20 mouse cellular contexts compared by ENCODE assay signal in genomic region chr14:36696993-36697392, GRCm38 (mm10).
"Had no signal": no experiment of that assay in that cellular context is flagged by ENCODE, and none has a peak within 500 bp of the region (broad histone marks: within the 10 kb centered on the region; RNA-seq: fewer than 3 reads in every experiment).

No protein-coding gene starts in this region.

- H3K27me3 ChIP-seq: limb, embryonic 13.5 days; liver, embryonic 13.5 days; midbrain, embryonic 15.5 days; neural tube, embryonic 12.5 days; neural tube, embryonic 15.5 days had no signal

- H3K9me3 ChIP-seq: limb, embryonic 10.5 days; limb, embryonic 13.5 days; liver, embryonic 13.5 days; midbrain, embryonic 12.5 days; midbrain, embryonic 15.5 days; neural tube, embryonic 12.5 days; neural tube, embryonic 15.5 days had no signal

- H3K9ac ChIP-seq: limb, embryonic 13.5 days; liver, embryonic 13.5 days; lung, embryonic 14.5 days; midbrain, embryonic 12.5 days; midbrain, embryonic 15.5 days; neural tube, embryonic 12.5 days; neural tube, embryonic 15.5 days had no signal

- DNase-seq: kidney, adult 9 months; kidney, postnatal 25 days; layer of hippocampus, adult 9-11 months; liver; liver, embryonic 13.5 days; lung, embryonic 14.5 days; right cerebral cortex, postnatal 25 days; spleen, adult 18-20 months; thymus, adult 18-20 months; thymus, postnatal 36 days had no signal

- H3K27ac ChIP-seq: kidney, postnatal 0 days; layer of hippocampus, adult 2 months; limb, embryonic 10.5 days; limb, embryonic 13.5 days; liver, embryonic 13.5 days; macrophage; midbrain, embryonic 12.5 days; midbrain, embryonic 15.5 days; neural tube, embryonic 12.5 days; neural tube, embryonic 15.5 days had no signal

- H3K4me3 ChIP-seq: layer of hippocampus, adult 2 months; limb, embryonic 10.5 days; limb, embryonic 13.5 days; liver, embryonic 13.5 days; midbrain, embryonic 12.5 days; midbrain, embryonic 15.5 days; neural tube, embryonic 12.5 days; neural tube, embryonic 15.5 days had no signal

- H3K4me2 ChIP-seq: limb, embryonic 13.5 days; liver, embryonic 13.5 days; lung, embryonic 14.5 days; midbrain, embryonic 12.5 days; midbrain, embryonic 15.5 days; neural tube, embryonic 12.5 days; neural tube, embryonic 15.5 days had no signal

- H3K36me3 ChIP-seq: limb, embryonic 10.5 days; limb, embryonic 13.5 days; liver, embryonic 13.5 days; midbrain, embryonic 12.5 days; midbrain, embryonic 15.5 days; neural tube, embryonic 12.5 days; neural tube, embryonic 15.5 days had no signal

- ATAC-seq: lung, postnatal 0 days; midbrain, embryonic 15.5 days had no signal

- H3K4me1 ChIP-seq: limb, embryonic 10.5 days; limb, embryonic 13.5 days; midbrain, embryonic 12.5 days; midbrain, embryonic 15.5 days; neural tube, embryonic 12.5 days; neural tube, embryonic 15.5 days had no signal
